Mouse (Mus musculus): ENCODE data around the gene Galnt6. TPM values are rescaled to one million over a fixed set of nuclear protein-coding genes. Genes with fewer than 3 reads are reported as not detected.

Gene Galnt6
- 0.36 TPM for polyA plus RNA-seq (2014; fragmentation: Illumina TruSeq; extraction: RNeasy Lipid Tissue Mini Kit (QIAGEN cat#74804); ENCODE audit: low read depth, low replicate concordance)

GRCm38 (mm10) chr15:100729281-100729985, at the start of gene Galnt6:
TSS of gene Galnt6 (minus strand) at chr15:100729376.

GRCm38 (mm10) chr15:100761419-100762185, 32.4 kb upstream of the Galnt6 start, which contains the start of gene Slc4a8:
TSS of gene Slc4a8 (plus strand) at chr15:100761747.

GRCm38 (mm10) chr15:100687430-100687971, 41.7 kb downstream of the Galnt6 start, which contains the start of gene Cela1:
TSS of gene Cela1 (minus strand) at chr15:100687921.

GRCm38 (mm10) chr15:100669337-100669736, 59.8 kb downstream of the Galnt6 start, which contains the start of gene Bin2:
TSS of gene Bin2 (minus strand) at chr15:100669553.

Other genes starting within 250 kb of the Galnt6 start
- 11.5 TPM for gene Csrnp2, start 233.9 kb downstream of the Galnt6 start, polyA plus RNA-seq (2014; fragmentation: Illumina TruSeq; extraction: RNeasy Lipid Tissue Mini Kit (QIAGEN cat#74804); ENCODE audit: low read depth, low replicate concordance)
- gene Tfcp2, start 177.4 kb downstream of the Galnt6 start, polyA plus RNA-seq (2014; fragmentation: Illumina TruSeq; extraction: RNeasy Lipid Tissue Mini Kit (QIAGEN cat#74804); ENCODE audit: low read depth, low replicate concordance) = 9.3 TPM
- gene Pou6f1, start 129.4 kb downstream of the Galnt6 start, polyA plus RNA-seq (2014; fragmentation: Illumina TruSeq; extraction: RNeasy Lipid Tissue Mini Kit (QIAGEN cat#74804); ENCODE audit: low read depth, low replicate concordance) = 12.5 TPM
- 106 TPM for gene Dazap2, start 114.0 kb downstream of the Galnt6 start, polyA plus RNA-seq (2014; fragmentation: Illumina TruSeq; extraction: RNeasy Lipid Tissue Mini Kit (QIAGEN cat#74804); ENCODE audit: low read depth, low replicate concordance)
- not detected for gene Smagp, start 92.4 kb downstream of the Galnt6 start, polyA plus RNA-seq (2014; fragmentation: Illumina TruSeq; extraction: RNeasy Lipid Tissue Mini Kit (QIAGEN cat#74804); ENCODE audit: low read depth, low replicate concordance)
- 10.4 TPM for gene Bin2, start 59.8 kb downstream of the Galnt6 start, polyA plus RNA-seq (2014; fragmentation: Illumina TruSeq; extraction: RNeasy Lipid Tissue Mini Kit (QIAGEN cat#74804); ENCODE audit: low read depth, low replicate concordance)
- gene Cela1, start 41.5 kb downstream of the Galnt6 start, polyA plus RNA-seq (2014; fragmentation: Illumina TruSeq; extraction: RNeasy Lipid Tissue Mini Kit (QIAGEN cat#74804); ENCODE audit: low read depth, low replicate concordance) = not detected
- gene Slc4a8, start 32.4 kb upstream of the Galnt6 start, polyA plus RNA-seq (2014; fragmentation: Illumina TruSeq; extraction: RNeasy Lipid Tissue Mini Kit (QIAGEN cat#74804); ENCODE audit: low read depth, low replicate concordance) = 14.5 TPM
- 4.8 TPM for gene Scn8a, start 140.5 kb upstream of the Galnt6 start, polyA plus RNA-seq (2014; fragmentation: Illumina TruSeq; extraction: RNeasy Lipid Tissue Mini Kit (QIAGEN cat#74804); ENCODE audit: low read depth, low replicate concordance)